Mouse (Mus musculus): ENCODE data around the gene Wap. TPM values are rescaled to one million over a fixed set of nuclear protein-coding genes. Genes with fewer than 3 reads are reported as not detected.

Gene Wap
- polyA plus RNA-seq, 1 experiment from 2014 or later, result not detected

GRCm38 (mm10) chr11:6585748-6586147 lies 52.7 kb downstream of the Wap start:
- WGBS, result 89% methylated on average over 8 of the region's 8 CpGs
- Histone ChIP-seq H3K36me3 (ENCODE audit: control insufficient read depth, insufficient read depth, low read length) (peaks cover 41% of the 10 kb centered on the region), H3K4me3 (ENCODE audit: low read depth, low read length) (no peak overlapping the region)

More at GRCm38 (mm10) chr11:6585748-6586147, 52.7 kb downstream of the Wap start:
- no peak for ATAC-seq
- no peak for DNase-seq (ENCODE audit: low spot score)
- H3K9me3 ChIP-seq (replicated peaks; ENCODE audit: control insufficient read depth, low read length), result no peaks in the 10 kb centered on the region
- H3K9ac ChIP-seq (ENCODE audit: low read length), result no peak overlapping the region
- H3K27me3 ChIP-seq (replicated peaks; ENCODE audit: control insufficient read depth, insufficient read depth, low read length), result no peaks in the 10 kb centered on the region
- H3K4me2 ChIP-seq (ENCODE audit: low read length), result no peak overlapping the region
- H3K4me1 ChIP-seq (ENCODE audit: control insufficient read depth, insufficient read depth, low read length), result no peaks in the 10 kb centered on the region
- H3K27ac ChIP-seq (ENCODE audit: low read depth, low read length), result no peak overlapping the region

Other genes with a start within 250 kb of the Wap start
- 28.6 and 32.6 TPM in 2 replicates for gene Zmiz2, start 249.6 kb downstream of the Wap start, polyA plus RNA-seq (2014; fragmentation: Nextera tagmentation; extraction: Ambion mirVana)
- gene Ppia, start 223.2 kb downstream of the Wap start, polyA plus RNA-seq (2014; fragmentation: Nextera tagmentation; extraction: Ambion mirVana), result 4,105 and 4,592 TPM in 2 replicates
- 593 and 826 TPM in 2 replicates for gene H2afv, start 194.2 kb downstream of the Wap start, polyA plus RNA-seq (2014; fragmentation: Nextera tagmentation; extraction: Ambion mirVana)
- 8.7 and 12.1 TPM in 2 replicates for gene Purb, start 162.7 kb downstream of the Wap start, polyA plus RNA-seq (2014; fragmentation: Nextera tagmentation; extraction: Ambion mirVana)
- gene Myo1g, start 117.7 kb downstream of the Wap start, polyA plus RNA-seq (2014; fragmentation: Nextera tagmentation; extraction: Ambion mirVana), result 0.17 and 0.33 TPM in 2 replicates
- gene Ccm2, start 91.8 kb downstream of the Wap start, polyA plus RNA-seq (2014; fragmentation: Nextera tagmentation; extraction: Ambion mirVana), result 94.0 and 94.2 TPM in 2 replicates
- 49.6 and 63.9 TPM in 2 replicates for gene Nacad, start 32.6 kb downstream of the Wap start, polyA plus RNA-seq (2014; fragmentation: Nextera tagmentation; extraction: Ambion mirVana)
- 23.4 and 28.1 TPM in 2 replicates for gene Tbrg4, start 12.6 kb downstream of the Wap start, polyA plus RNA-seq (2014; fragmentation: Nextera tagmentation; extraction: Ambion mirVana)
- 4.0 and 4.2 TPM in 2 replicates for gene Ramp3, start 19.9 kb upstream of the Wap start, polyA plus RNA-seq (2014; fragmentation: Nextera tagmentation; extraction: Ambion mirVana)
- not detected in 2 replicates for gene Gm11983, start 199.0 kb upstream of the Wap start, polyA plus RNA-seq (2014; fragmentation: Nextera tagmentation; extraction: Ambion mirVana)

All from forebrain, embryonic 14.5 days (tissue).